Mouse (Mus musculus) spleen, adult 2 months (tissue): ENCODE data around the gene Sept5. TPM values are rescaled to one million over a fixed set of nuclear protein-coding genes. Genes with fewer than 3 reads are reported as not detected.

Source experiments
- DNase-seq, 2 experiments: peaks; one replicate each; pipeline versions ENCODE4 v3.0.0 to v3.0.0-alpha.2; 2012 to 2021; ENCODE audit warnings: low spot score in 2 of 2, low read depth in 1 of 2
- H3K27ac ChIP-seq: fragments of 200-500 bp; 2 replicates; pipeline ENCODE4 v1.5.1; 2012; ENCODE audit warnings: low read length, inconsistent platforms; ENCODE audit not compliant: insufficient read depth
- H3K27me3 ChIP-seq: fragments of 200-500 bp; 2 replicates; pipeline ENCODE4 v1.6.1; 2012; ENCODE audit warnings: mild to moderate bottlenecking, moderate library complexity, low read length, inconsistent platforms; ENCODE audit not compliant: control insufficient read depth, insufficient read depth
- H3K36me3 ChIP-seq: fragments of 200-500 bp; 2 replicates; pipeline ENCODE4 v1.6.1; 2012; ENCODE audit warnings: mild to moderate bottlenecking, low read length, inconsistent platforms; ENCODE audit not compliant: control insufficient read depth, insufficient read depth
- H3K4me1 ChIP-seq: fragments of 200-500 bp; 2 replicates; pipeline ENCODE4 v1.6.1; 2011; ENCODE audit warnings: inconsistent platforms; ENCODE audit not compliant: control insufficient read depth, insufficient read depth, insufficient read length
- H3K4me3 ChIP-seq: fragments of 200-500 bp; 2 replicates; pipeline ENCODE4 v1.5.1; 2011; ENCODE audit warnings: mild to moderate bottlenecking, inconsistent platforms; ENCODE audit not compliant: insufficient read depth, insufficient read length; ENCODE audit errors: extremely low read depth
- CTCF ChIP-seq: fragments of 200-500 bp; IDR thresholded peaks from 2 replicates; pipeline ENCODE4 v1.5.1; 2011; ENCODE audit warnings: mild to moderate bottlenecking, inconsistent platforms; ENCODE audit not compliant: insufficient read depth, insufficient read length, insufficient replicate concordance; ENCODE audit errors: extremely low read depth
- POLR2A ChIP-seq: fragments of 200-500 bp; IDR thresholded peaks from 2 replicates; pipeline ENCODE4 v1.6.1; 2011; ENCODE audit warnings: low read depth, low read length, inconsistent platforms
- WGBS: fragments of 180-500 bp; shearing (Covaris S2); methylation state at CpG from one replicate; pipeline ENCODE4 v1.1.7; 2018; 5-methylcytosine and 5-hydroxymethylcytosine counted together
- polyA plus RNA-seq: library from polyadenylated mRNA; depleted of rRNA; stranded (reverse); fragments of >200 nt; gene quantifications from 2 replicates; pipeline ENCODE4 v1.2.3, GENCODE M21; 2012; rRNA removed

Gene Sept5
- polyA plus RNA-seq, 1 experiment, result 1.9 TPM

- Histone ChIP-seq H3K4me1 (no peaks in the 10 kb centered on the region), H3K36me3 (no peaks in the 10 kb centered on the region), H3K27me3 (no peaks in the 10 kb centered on the region), H3K27ac (no peak overlapping the region), H3K4me3 (no peak overlapping the region)
- TF ChIP-seq POLR2A (no peak), CTCF (no peak)
- WGBS, result 85% methylated on average over 8 of the region's 8 CpGs
- no peak for DNase-seq
These were observed 55.6 kb downstream of the Sept5 start for GRCm38 (mm10) chr16:18574196-18574595.

Other genes starting within 250 kb of the Sept5 start
- 22.3 and 29.0 TPM in 2 replicates for gene Txnrd2, start 203.6 kb downstream of the Sept5 start, polyA plus RNA-seq
- gene Comt, start 203.1 kb downstream of the Sept5 start, polyA plus RNA-seq, result 64.7 and 87.1 TPM in 2 replicates
- 11.3 and 15.4 TPM in 2 replicates for gene Gnb1l, start 131.2 kb downstream of the Sept5 start, polyA plus RNA-seq
- 6.2 and 8.0 TPM in 2 replicates for gene Rtl10, start 131.1 kb downstream of the Sept5 start, polyA plus RNA-seq
- 0.06 and 0.42 TPM in 2 replicates for gene Tbx1, start 39.3 kb downstream of the Sept5 start, polyA plus RNA-seq
- 101 and 155 TPM in 2 replicates for gene Gp1bb, start 7.6 kb downstream of the Sept5 start, polyA plus RNA-seq
- gene Gm49601, start 3.5 kb downstream of the Sept5 start, polyA plus RNA-seq, result 0.71 and 2.2 TPM in 2 replicates
- gene Cldn5, start 146.9 kb upstream of the Sept5 start, polyA plus RNA-seq, result 59.4 and 69.5 TPM in 2 replicates
- gene Ufd1, start 181.8 kb upstream of the Sept5 start, polyA plus RNA-seq, result 17.6 and 18.0 TPM in 2 replicates
- 9.7 and 11.5 TPM in 2 replicates for gene Cdc45, start 182.0 kb upstream of the Sept5 start, polyA plus RNA-seq
- 44.9 and 55.5 TPM in 2 replicates for gene 2510002D24Rik, start 206.6 kb upstream of the Sept5 start, polyA plus RNA-seq
- gene Gm28539, start 206.6 kb upstream of the Sept5 start, polyA plus RNA-seq, result 1.9 TPM in 1 of 2 replicates, not detected in the other
- 6.1 and 8.1 TPM in 2 replicates for gene Mrpl40, start 246.9 kb upstream of the Sept5 start, polyA plus RNA-seq
- 50.0 and 53.0 TPM in 2 replicates for gene Hira, start 247.1 kb upstream of the Sept5 start, polyA plus RNA-seq